Mouse (Mus musculus): ENCODE measurements around the gene Ercc4. TPM values are rescaled to one million over a fixed set of nuclear protein-coding genes. Genes with fewer than 3 reads are reported as not detected.

Ercc4 gene
- polyA plus RNA-seq, 2 experiments = 14.1 to 15.0 TPM

GRCm38 (mm10) chr16:13130412-13130811 lies 20.9 kb downstream of the Ercc4 start:
- Histone ChIP-seq H3K9me3 (ENCODE audit: control insufficient read depth, low read length) (no peaks in the 10 kb centered on the region), H3K27me3 (ENCODE audit: control insufficient read depth, insufficient read depth, low read length) (no peaks in the 10 kb centered on the region), H3K9ac (ENCODE audit: low read depth, low read length, severe bottlenecking) (no peak overlapping the region), H3K4me1 (ENCODE audit: control insufficient read depth, insufficient read depth, low read length) (no peaks in the 10 kb centered on the region), H3K4me3 (replicated peaks; ENCODE audit: low read length) (no peak overlapping the region), H3K36me3 (ENCODE audit: control insufficient read depth, insufficient read depth, low read length) (peaks cover 66% of the 10 kb centered on the region), H3K4me2 (replicated peaks; ENCODE audit: low read depth, low read length, severe bottlenecking) (no peak overlapping the region), H3K27ac (replicated peaks; ENCODE audit: low read depth, low read length) (no peak overlapping the region)
- DNase-seq (ENCODE audit: low spot score) (no peak), ATAC-seq (ENCODE audit: low FRiP score, low read depth) (no peak)
- 47% methylated on average over 14 of the region's 14 CpGs for WGBS
- TF ChIP-seq POLR2A (IDR thresholded peaks at IDR 0.05; ENCODE audit: borderline replicate concordance, extremely low read depth, insufficient read depth, insufficient read length) = no peak

GRCm38 (mm10) chr16:13141220-13141619 lies 31.7 kb downstream of the Ercc4 start:
- Histone ChIP-seq H3K4me1 (ENCODE audit: control insufficient read depth, insufficient read depth, low read length) (no peaks in the 10 kb centered on the region), H3K27ac (replicated peaks; ENCODE audit: low read depth, low read length) (no peak overlapping the region), H3K4me2 (replicated peaks; ENCODE audit: low read depth, low read length, severe bottlenecking) (no peak overlapping the region), H3K4me3 (replicated peaks; ENCODE audit: low read length) (no peak overlapping the region), H3K9me3 (ENCODE audit: control insufficient read depth, low read length) (no peaks in the 10 kb centered on the region), H3K36me3 (ENCODE audit: control insufficient read depth, insufficient read depth, low read length) (peaks cover 28% of the 10 kb centered on the region), H3K9ac (ENCODE audit: low read depth, low read length, severe bottlenecking) (no peak overlapping the region), H3K27me3 (ENCODE audit: control insufficient read depth, insufficient read depth, low read length) (no peaks in the 10 kb centered on the region)
- no peak for ATAC-seq (ENCODE audit: low FRiP score, low read depth)
- 85% methylated on average over 6 of the region's 6 CpGs for WGBS
- DNase-seq (ENCODE audit: low spot score) = no peak
- no peak for TF ChIP-seq POLR2A (IDR thresholded peaks at IDR 0.05; ENCODE audit: borderline replicate concordance, extremely low read depth, insufficient read depth, insufficient read length)

GRCm38 (mm10) chr16:13143932-13144331 lies 34.4 kb downstream of the Ercc4 start:
- 91% methylated on average over 7 of the region's 7 CpGs for WGBS
- Histone ChIP-seq H3K4me1 (ENCODE audit: control insufficient read depth, insufficient read depth, low read length) (no peaks in the 10 kb centered on the region), H3K9me3 (ENCODE audit: control insufficient read depth, low read length) (no peaks in the 10 kb centered on the region), H3K27ac (replicated peaks; ENCODE audit: low read depth, low read length) (no peak overlapping the region), H3K27me3 (ENCODE audit: control insufficient read depth, insufficient read depth, low read length) (no peaks in the 10 kb centered on the region), H3K36me3 (ENCODE audit: control insufficient read depth, insufficient read depth, low read length) (peaks cover 52% of the 10 kb centered on the region), H3K4me2 (replicated peaks; ENCODE audit: low read depth, low read length, severe bottlenecking) (no peak overlapping the region), H3K4me3 (replicated peaks; ENCODE audit: low read length) (no peak overlapping the region), H3K9ac (ENCODE audit: low read depth, low read length, severe bottlenecking) (no peak overlapping the region)
- DNase-seq (ENCODE audit: low spot score) (no peak), ATAC-seq (ENCODE audit: low FRiP score, low read depth) (no peak)
- no peak for TF ChIP-seq POLR2A (IDR thresholded peaks at IDR 0.05; ENCODE audit: borderline replicate concordance, extremely low read depth, insufficient read depth, insufficient read length)

- Histone ChIP-seq H3K4me3 (replicated peaks; ENCODE audit: low read length) (no peak overlapping the region), H3K27me3 (ENCODE audit: control insufficient read depth, insufficient read depth, low read length) (no peaks in the 10 kb centered on the region), H3K36me3 (ENCODE audit: control insufficient read depth, insufficient read depth, low read length) (peaks cover 60% of the 10 kb centered on the region), H3K4me2 (replicated peaks; ENCODE audit: low read depth, low read length, severe bottlenecking) (no peak overlapping the region), H3K9ac (ENCODE audit: low read depth, low read length, severe bottlenecking) (no peak overlapping the region), H3K4me1 (ENCODE audit: control insufficient read depth, insufficient read depth, low read length) (no peaks in the 10 kb centered on the region), H3K27ac (replicated peaks; ENCODE audit: low read depth, low read length) (no peak overlapping the region), H3K9me3 (ENCODE audit: control insufficient read depth, low read length) (no peaks in the 10 kb centered on the region)
- DNase-seq (ENCODE audit: low spot score) = no peak
- no peak for ATAC-seq (ENCODE audit: low FRiP score, low read depth)
- no peak for TF ChIP-seq POLR2A (IDR thresholded peaks at IDR 0.05; ENCODE audit: borderline replicate concordance, extremely low read depth, insufficient read depth, insufficient read length)
- 88% methylated on average over 10 of the region's 10 CpGs for WGBS
Measured at GRCm38 (mm10) chr16:13144682-13145410, 35.4 kb downstream of the Ercc4 start.

- no peak for DNase-seq (ENCODE audit: low spot score)
- H3K9me3 ChIP-seq (ENCODE audit: control insufficient read depth, low read length) = no peaks in the 10 kb centered on the region
- H3K27ac ChIP-seq (replicated peaks; ENCODE audit: low read depth, low read length) = no peak overlapping the region
- H3K27me3 ChIP-seq (ENCODE audit: control insufficient read depth, insufficient read depth, low read length) = no peaks in the 10 kb centered on the region
- H3K4me3 ChIP-seq (replicated peaks; ENCODE audit: low read length) = no peak overlapping the region
- ATAC-seq (ENCODE audit: low FRiP score, low read depth) = no peak
- H3K4me1 ChIP-seq (ENCODE audit: control insufficient read depth, insufficient read depth, low read length) = no peaks in the 10 kb centered on the region
- H3K4me2 ChIP-seq (replicated peaks; ENCODE audit: low read depth, low read length, severe bottlenecking) = no peak overlapping the region
- H3K36me3 ChIP-seq (ENCODE audit: control insufficient read depth, insufficient read depth, low read length) = peaks cover 59% of the 10 kb centered on the region
- no peak overlapping the region for H3K9ac ChIP-seq (ENCODE audit: low read depth, low read length, severe bottlenecking)
- TF ChIP-seq POLR2A (IDR thresholded peaks at IDR 0.05; ENCODE audit: borderline replicate concordance, extremely low read depth, insufficient read depth, insufficient read length) = no peak
- WGBS = 78% methylated on average over 4 of the region's 4 CpGs
Measured at GRCm38 (mm10) chr16:13146231-13146630, 36.7 kb downstream of the Ercc4 start.

All from limb, embryonic 14.5 days (tissue).